Mouse (Mus musculus) thymus, postnatal 4 days (tissue): ENCODE measurements around the gene Nptn.

Experiments
- DNase-seq: peaks from one replicate; pipeline ENCODE4 v3.0.0; 2021

Gene Nptn

GRCm38 (mm10) chr9:58703766-58704165, 121.7 kb downstream of the Nptn start:
- no peak for DNase-seq

GRCm38 (mm10) chr9:58706024-58706423, 124.0 kb downstream of the Nptn start:
- no peak for DNase-seq
